Mouse (Mus musculus): Measurements from ENCODE around the gene Tmem14a. TPM values are rescaled to one million over a fixed set of nuclear protein-coding genes. Genes with fewer than 3 reads are reported as not detected.

Tmem14a gene
- 15.6 TPM for polyA plus RNA-seq (2014; fragmentation: Illumina TruSeq; extraction: RNeasy Lipid Tissue Mini Kit (QIAGEN cat#74804); ENCODE audit: low read depth, low replicate concordance)

GRCm38 (mm10) chr1:21218489-21218919 lies at the start of gene Tmem14a:
TSS of gene Tmem14a (plus strand) at chr1:21218575.

GRCm38 (mm10) chr1:21239911-21240898 lies 21.8 kb downstream of the Tmem14a start, which contains the start of gene Gsta3:
TSS of gene Gsta3 (plus strand) at chr1:21240589.

Other genes with a start within 250 kb of the Tmem14a start
- 1.8 TPM for gene Tram2, start 139.3 kb upstream of the Tmem14a start, polyA plus RNA-seq (2014; fragmentation: Illumina TruSeq; extraction: RNeasy Lipid Tissue Mini Kit (QIAGEN cat#74804); ENCODE audit: low read depth, low replicate concordance)
- 216 TPM for gene Gsta3, start 22.0 kb downstream of the Tmem14a start, polyA plus RNA-seq (2014; fragmentation: Illumina TruSeq; extraction: RNeasy Lipid Tissue Mini Kit (QIAGEN cat#74804); ENCODE audit: low read depth, low replicate concordance)
- not detected for gene Khdc1a, start 131.1 kb downstream of the Tmem14a start, polyA plus RNA-seq (2014; fragmentation: Illumina TruSeq; extraction: RNeasy Lipid Tissue Mini Kit (QIAGEN cat#74804); ENCODE audit: low read depth, low replicate concordance)
- not detected for gene Khdc1c, start 149.8 kb downstream of the Tmem14a start, polyA plus RNA-seq (2014; fragmentation: Illumina TruSeq; extraction: RNeasy Lipid Tissue Mini Kit (QIAGEN cat#74804); ENCODE audit: low read depth, low replicate concordance)
- not detected for gene Khdc1b, start 165.0 kb downstream of the Tmem14a start, polyA plus RNA-seq (2014; fragmentation: Illumina TruSeq; extraction: RNeasy Lipid Tissue Mini Kit (QIAGEN cat#74804); ENCODE audit: low read depth, low replicate concordance)